Mouse (Mus musculus) olfactory bulb, adult 2 months (tissue): ENCODE measurements around the gene Lcmt1. TPM values are rescaled to one million over a fixed set of nuclear protein-coding genes. Genes with fewer than 3 reads are reported as not detected.

Experiments used
- H3K27ac ChIP-seq: fragments of 200-500 bp; 2 replicates; pipeline ENCODE4 v1.5.1; 2012; ENCODE audit warnings: low read depth, low read length; ENCODE audit not compliant: insufficient read depth
- H3K4me1 ChIP-seq: fragments of 200-500 bp; 2 replicates; pipeline ENCODE4 v1.6.1; 2012; ENCODE audit warnings: low read length; ENCODE audit not compliant: control insufficient read depth, insufficient read depth
- H3K4me3 ChIP-seq: fragments of 200-500 bp; 2 replicates; pipeline ENCODE4 v1.5.1; 2012; ENCODE audit warnings: mild to moderate bottlenecking, low read depth, low read length, moderate library complexity; ENCODE audit not compliant: insufficient read depth
- CTCF ChIP-seq: fragments of 200-500 bp; IDR thresholded peaks from 2 replicates; pipeline ENCODE4 v1.5.1; 2012; ENCODE audit warnings: low read depth, mild to moderate bottlenecking, low read length, moderate library complexity; ENCODE audit not compliant: insufficient read depth
- POLR2A ChIP-seq: fragments of 200-500 bp; IDR thresholded peaks from 2 replicates; pipeline ENCODE4 v1.6.1; 2012; ENCODE audit warnings: mild to moderate bottlenecking, low read depth, low read length, moderate library complexity; ENCODE audit not compliant: insufficient read depth
- WGBS: fragments of 180-500 bp; shearing (Covaris S2); methylation state at CpG from one replicate; pipeline ENCODE4 v1.1.7; 2018; 5-methylcytosine and 5-hydroxymethylcytosine counted together
- polyA plus RNA-seq: library from polyadenylated mRNA; stranded (reverse); fragments of >200 nt; gene quantifications from 2 replicates; pipeline ENCODE4 v1.2.4, GENCODE M21; 2012; ENCODE audit warnings: low replicate concordance; ENCODE audit not compliant: missing spikeins, insufficient read depth, insufficient read length

Gene Lcmt1
- polyA plus RNA-seq, 1 experiment, result not detected

- no peak overlapping the region for H3K27ac ChIP-seq
- TF ChIP-seq CTCF (no peak), POLR2A (no peak)
- no peak overlapping the region for H3K4me3 ChIP-seq
- peaks cover 17% of the 10 kb centered on the region for H3K4me1 ChIP-seq
- 81% methylated on average over 8 of the region's 8 CpGs for WGBS
These were observed 31.2 kb upstream of the Lcmt1 start for GRCm38 (mm10) chr7:123338351-123338750.

GRCm38 (mm10) chr7:123341896-123342295 lies 27.7 kb upstream of the Lcmt1 start:
- H3K4me1 ChIP-seq, result peaks cover 17% of the 10 kb centered on the region
- no peak overlapping the region for H3K4me3 ChIP-seq
- TF ChIP-seq POLR2A (no peak), CTCF (no peak)
- 72% methylated on average over 5 of the region's 5 CpGs for WGBS
- no peak overlapping the region for H3K27ac ChIP-seq

GRCm38 (mm10) chr7:123344079-123344780 lies 25.4 kb upstream of the Lcmt1 start:
- Histone ChIP-seq H3K4me1 (peaks cover 15% of the 10 kb centered on the region), H3K4me3 (no peak overlapping the region), H3K27ac (no peak overlapping the region)
- 91% methylated on average over 5 of the region's 5 CpGs for WGBS
- TF ChIP-seq POLR2A (no peak), CTCF (no peak)

- H3K27ac ChIP-seq, result no peak overlapping the region
- H3K4me3 ChIP-seq, result no peak overlapping the region
- 87% methylated on average over 3 of the region's 3 CpGs for WGBS
- H3K4me1 ChIP-seq, result peaks cover 14% of the 10 kb centered on the region
- TF ChIP-seq POLR2A (no peak), CTCF (no peak)
These were observed 24.5 kb upstream of the Lcmt1 start for GRCm38 (mm10) chr7:123345041-123345544.

- Histone ChIP-seq H3K27ac (0 out of 2 replicates have a peak overlapping the region, but pooled peaks have one; percentile 8), H3K4me3 (no peak overlapping the region), H3K4me1 (peaks cover 14% of the 10 kb centered on the region)
- no peak for TF ChIP-seq CTCF
- WGBS, result 53% methylated on average over 7 of the region's 7 CpGs
These were observed 22.8 kb upstream of the Lcmt1 start for GRCm38 (mm10) chr7:123346631-123347290.

- Histone ChIP-seq H3K27ac (peak overlapping the region; percentile 66; the same call in 1 of the 2 replicates), H3K4me1 (peaks cover 11% of the 10 kb centered on the region), H3K4me3 (no peak overlapping the region)
- 32% methylated on average over 11 of the region's 11 CpGs for WGBS
- TF ChIP-seq POLR2A, result no peak
- no peak for TF ChIP-seq CTCF
These were observed 19.8 kb upstream of the Lcmt1 start for GRCm38 (mm10) chr7:123349813-123350212.

- H3K27ac ChIP-seq, result peak overlapping the region; percentile 66; the same call in 1 of the 2 replicates
- 54% methylated on average over 2 of the region's 2 CpGs for WGBS
- H3K4me1 ChIP-seq, result peaks cover 11% of the 10 kb centered on the region
- TF ChIP-seq CTCF, result no peak
- TF ChIP-seq POLR2A, result no peak
- no peak overlapping the region for H3K4me3 ChIP-seq
These were observed 19.3 kb upstream of the Lcmt1 start for GRCm38 (mm10) chr7:123350243-123350642.

- TF ChIP-seq POLR2A (no peak), CTCF (no peak)
- Histone ChIP-seq H3K27ac (no peak overlapping the region), H3K4me1 (peaks cover 12% of the 10 kb centered on the region), H3K4me3 (no peak overlapping the region)
- 98% methylated on average over 4 of the region's 4 CpGs for WGBS
These were observed 16.5 kb upstream of the Lcmt1 start for GRCm38 (mm10) chr7:123353081-123353480.

GRCm38 (mm10) chr7:123353879-123354278 lies 15.7 kb upstream of the Lcmt1 start:
- TF ChIP-seq POLR2A (no peak), CTCF (no peak)
- no peak overlapping the region for H3K27ac ChIP-seq
- H3K4me1 ChIP-seq, result peaks cover 12% of the 10 kb centered on the region
- no peak overlapping the region for H3K4me3 ChIP-seq
- WGBS, result 96% methylated on average over 5 of the region's 5 CpGs
